Mouse (Mus musculus): Measurements from ENCODE around the gene Celf2. TPM values are rescaled to one million over a fixed set of nuclear protein-coding genes. Genes with fewer than 3 reads are reported as not detected.

Celf2 gene
- polyA plus RNA-seq, 1 experiment = 40.8 TPM

DNA sequence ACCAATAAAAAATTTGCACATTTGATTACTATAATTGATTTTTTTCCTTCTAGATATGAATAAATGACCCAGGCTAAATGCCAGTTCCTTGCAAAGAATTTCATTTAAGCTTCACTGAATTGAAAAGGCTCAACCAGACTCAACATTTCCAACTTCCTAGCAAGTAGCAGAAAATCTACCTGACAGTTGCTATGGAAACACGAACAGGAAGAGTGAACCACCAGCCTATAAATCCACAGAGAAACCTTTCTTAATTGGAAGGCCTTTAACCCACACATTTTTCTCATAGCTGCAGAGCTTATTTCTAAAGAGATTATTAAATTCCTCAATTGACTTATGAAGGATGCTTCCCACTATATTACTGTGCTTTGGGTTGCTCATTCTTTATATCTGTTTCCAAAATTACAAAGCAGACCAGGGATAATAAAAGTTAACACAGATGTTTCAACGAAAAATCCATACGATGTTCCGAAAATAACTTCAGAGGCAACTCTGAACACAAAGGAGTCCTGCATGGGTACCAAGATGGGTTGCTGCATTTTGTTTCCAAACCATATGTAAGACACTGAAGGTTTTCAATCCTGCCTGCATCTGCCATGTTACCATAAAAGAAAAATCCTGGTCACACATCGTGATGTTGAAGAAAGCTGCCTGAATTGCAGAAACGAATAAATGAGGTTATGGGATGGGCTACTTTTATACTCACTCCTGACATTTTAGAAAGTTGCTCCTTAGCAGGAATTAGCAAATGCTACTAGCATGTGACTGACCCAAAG, 22.0 kb upstream of the Celf2 start:
- H3K27ac ChIP-seq (ENCODE audit: insufficient read depth, low read length) = no peak overlapping the region
- no peak for DNase-seq (ENCODE audit: low read depth in 1 of 2, low spot score in 2 of 2)
- no peaks in the 10 kb centered on the region for H3K36me3 ChIP-seq (ENCODE audit: control insufficient read depth, insufficient read depth, low read length)
- H3K4me3 ChIP-seq (ENCODE audit: extremely low read depth, insufficient read depth, insufficient read length) = no peak overlapping the region
- no peaks in the 10 kb centered on the region for H3K27me3 ChIP-seq (ENCODE audit: control insufficient read depth, insufficient read depth, low read length)
- TF ChIP-seq POLR2A (IDR thresholded peaks at IDR 0.05; ENCODE audit: low read depth, low read length) = no peak
- TF ChIP-seq CTCF (IDR thresholded peaks at IDR 0.05; ENCODE audit: extremely low read depth, insufficient read depth, insufficient read length, insufficient replicate concordance) = no peak
- 83% methylated on average over 6 of the region's 6 CpGs for whole genome bisulfite sequencing
- no peaks in the 10 kb centered on the region for H3K4me1 ChIP-seq (ENCODE audit: control insufficient read depth, insufficient read depth, insufficient read length)

DNA sequence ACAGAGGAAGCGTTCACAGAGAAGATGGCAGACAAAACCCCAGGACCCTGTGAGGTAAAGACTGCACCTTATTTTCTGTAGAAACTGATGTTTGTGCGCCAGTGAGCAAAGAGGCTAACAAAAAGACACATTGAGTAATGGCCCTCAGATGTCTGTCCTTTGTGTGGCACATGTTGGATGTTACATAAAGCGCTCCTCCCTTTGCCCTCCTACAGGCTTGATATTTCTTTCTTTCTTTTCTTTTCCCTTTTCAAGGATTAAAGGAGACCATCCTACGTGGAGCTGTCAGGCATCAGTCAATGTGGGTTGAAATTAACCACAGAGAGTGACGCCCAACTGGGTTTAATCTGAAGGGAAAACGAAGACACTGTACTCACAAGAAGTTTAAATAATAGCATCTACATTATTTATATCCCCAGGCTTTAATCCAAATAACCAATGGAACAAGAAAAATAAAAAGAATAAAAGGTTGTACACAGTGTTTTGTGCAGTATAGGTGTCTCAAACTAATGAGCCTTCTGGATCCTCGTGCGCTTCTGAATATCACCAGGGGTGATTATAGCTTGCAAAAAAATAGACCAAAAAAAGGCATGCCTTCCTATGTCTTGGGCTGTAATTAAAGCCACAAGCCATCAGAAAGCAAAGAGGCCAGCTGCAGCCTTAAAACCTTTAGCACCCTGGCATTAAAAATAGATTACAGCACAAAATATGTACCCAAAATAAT, 21.3 kb upstream of the Celf2 start:
- TF ChIP-seq POLR2A (IDR thresholded peaks at IDR 0.05; ENCODE audit: low read depth, low read length) (no peak), CTCF (IDR thresholded peaks at IDR 0.05; ENCODE audit: extremely low read depth, insufficient read depth, insufficient read length, insufficient replicate concordance) (no peak)

GRCm38 (mm10) chr2:7529637-7530036, 20.3 kb upstream of the Celf2 start:
- no peak for DNase-seq (ENCODE audit: low read depth in 1 of 2, low spot score in 2 of 2)
- Histone ChIP-seq H3K36me3 (ENCODE audit: control insufficient read depth, insufficient read depth, low read length) (no peaks in the 10 kb centered on the region), H3K27ac (ENCODE audit: insufficient read depth, low read length) (no peak overlapping the region), H3K27me3 (ENCODE audit: control insufficient read depth, insufficient read depth, low read length) (no peaks in the 10 kb centered on the region), H3K4me3 (ENCODE audit: extremely low read depth, insufficient read depth, insufficient read length) (no peak overlapping the region), H3K4me1 (ENCODE audit: control insufficient read depth, insufficient read depth, insufficient read length) (no peaks in the 10 kb centered on the region)
- no peak for TF ChIP-seq CTCF (IDR thresholded peaks at IDR 0.05; ENCODE audit: extremely low read depth, insufficient read depth, insufficient read length, insufficient replicate concordance)
- WGBS = 72% methylated on average over 5 of the region's 5 CpGs

More for the DNA sequence above, 21.3 kb upstream of the Celf2 start:
- no peak for DNase-seq (ENCODE audit: low read depth in 1 of 2, low spot score in 2 of 2)
- 84% methylated on average over 8 of the region's 8 CpGs for WGBS
- H3K27ac ChIP-seq (ENCODE audit: insufficient read depth, low read length) = no peak overlapping the region
- no peak overlapping the region for H3K4me3 ChIP-seq (ENCODE audit: extremely low read depth, insufficient read depth, insufficient read length)
- no peaks in the 10 kb centered on the region for H3K36me3 ChIP-seq (ENCODE audit: control insufficient read depth, insufficient read depth, low read length)
- H3K4me1 ChIP-seq (ENCODE audit: control insufficient read depth, insufficient read depth, insufficient read length) = no peaks in the 10 kb centered on the region
- no peaks in the 10 kb centered on the region for H3K27me3 ChIP-seq (ENCODE audit: control insufficient read depth, insufficient read depth, low read length)

DNA sequence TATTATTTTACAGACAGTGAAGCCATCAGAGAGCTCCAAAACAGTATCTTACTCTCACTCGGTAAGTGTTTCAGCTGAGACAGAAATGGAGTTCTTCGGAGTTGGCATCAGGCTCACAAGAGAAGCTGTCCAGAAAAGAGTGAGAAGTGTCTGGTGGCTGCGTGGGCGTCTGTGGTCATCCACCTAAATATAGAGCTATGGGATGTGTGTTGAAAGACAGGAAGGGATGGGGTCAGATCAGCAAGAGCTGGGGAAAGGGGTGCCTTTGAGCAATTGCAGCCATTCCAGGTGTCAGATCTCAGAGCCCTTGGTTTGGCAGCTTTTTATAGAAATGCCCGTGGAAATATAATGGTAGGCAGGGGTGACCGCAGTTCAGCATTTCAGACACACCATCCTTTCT, 17.3 kb upstream of the Celf2 start:
- H3K27me3 ChIP-seq (ENCODE audit: control insufficient read depth, insufficient read depth, low read length) = no peaks in the 10 kb centered on the region
- no peaks in the 10 kb centered on the region for H3K36me3 ChIP-seq (ENCODE audit: control insufficient read depth, insufficient read depth, low read length)
- H3K27ac ChIP-seq (ENCODE audit: insufficient read depth, low read length) = no peak overlapping the region
- no peaks in the 10 kb centered on the region for H3K4me1 ChIP-seq (ENCODE audit: control insufficient read depth, insufficient read depth, insufficient read length)
- TF ChIP-seq POLR2A (IDR thresholded peaks at IDR 0.05; ENCODE audit: low read depth, low read length) (no peak), CTCF (IDR thresholded peaks at IDR 0.05; ENCODE audit: extremely low read depth, insufficient read depth, insufficient read length, insufficient replicate concordance) (no peak)
- H3K4me3 ChIP-seq (ENCODE audit: extremely low read depth, insufficient read depth, insufficient read length) = no peak overlapping the region
- DNase-seq (ENCODE audit: low read depth in 1 of 2, low spot score in 2 of 2) = no peak
- WGBS = 71% methylated on average over 6 of the region's 6 CpGs

- no peak for DNase-seq (ENCODE audit: low read depth in 1 of 2, low spot score in 2 of 2)
- Histone ChIP-seq H3K27ac (ENCODE audit: insufficient read depth, low read length) (no peak overlapping the region), H3K36me3 (ENCODE audit: control insufficient read depth, insufficient read depth, low read length) (no peaks in the 10 kb centered on the region), H3K27me3 (ENCODE audit: control insufficient read depth, insufficient read depth, low read length) (no peaks in the 10 kb centered on the region), H3K4me3 (ENCODE audit: extremely low read depth, insufficient read depth, insufficient read length) (no peak overlapping the region), H3K4me1 (ENCODE audit: control insufficient read depth, insufficient read depth, insufficient read length) (no peaks in the 10 kb centered on the region)
- no peak for TF ChIP-seq CTCF (IDR thresholded peaks at IDR 0.05; ENCODE audit: extremely low read depth, insufficient read depth, insufficient read length, insufficient replicate concordance)
- no peak for TF ChIP-seq POLR2A (IDR thresholded peaks at IDR 0.05; ENCODE audit: low read depth, low read length)
- 62% methylated on average over 1 of the region's 1 CpGs for WGBS
Observed at GRCm38 (mm10) chr2:7519473-7519872, 10.1 kb upstream of the Celf2 start.

GRCm38 (mm10) chr2:7493420-7493819, 15.9 kb downstream of the Celf2 start:
- Histone ChIP-seq H3K27me3 (ENCODE audit: control insufficient read depth, insufficient read depth, low read length) (no peaks in the 10 kb centered on the region), H3K4me1 (ENCODE audit: control insufficient read depth, insufficient read depth, insufficient read length) (no peaks in the 10 kb centered on the region), H3K4me3 (ENCODE audit: extremely low read depth, insufficient read depth, insufficient read length) (no peak overlapping the region), H3K36me3 (ENCODE audit: control insufficient read depth, insufficient read depth, low read length) (no peaks in the 10 kb centered on the region), H3K27ac (ENCODE audit: insufficient read depth, low read length) (no peak overlapping the region)
- TF ChIP-seq CTCF (IDR thresholded peaks at IDR 0.05; ENCODE audit: extremely low read depth, insufficient read depth, insufficient read length, insufficient replicate concordance) (no peak), POLR2A (IDR thresholded peaks at IDR 0.05; ENCODE audit: low read depth, low read length) (no peak)
- DNase-seq (ENCODE audit: low read depth in 1 of 2, low spot score in 2 of 2) = no peak

DNA sequence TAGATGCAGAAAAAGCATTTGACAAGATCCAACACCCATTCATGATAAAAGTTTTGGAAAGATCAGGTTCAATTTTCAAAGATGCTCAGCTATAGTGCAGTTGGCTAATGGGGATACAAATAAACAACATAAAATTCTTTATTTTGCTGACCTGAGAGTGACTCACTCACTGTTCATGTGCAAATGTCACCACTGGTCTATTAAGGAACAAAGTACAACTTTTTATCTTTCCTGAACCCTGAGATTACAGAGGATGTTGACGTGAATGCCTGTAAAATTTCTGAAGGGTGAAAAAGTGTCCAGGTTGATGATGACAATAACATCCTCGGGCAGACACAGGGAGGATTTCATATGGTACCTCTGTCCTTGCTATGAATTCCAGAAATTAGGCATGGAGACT, 24.4 kb downstream of the Celf2 start:
- DNase-seq (ENCODE audit: low read depth in 1 of 2, low spot score in 2 of 2) = no peak
- H3K36me3 ChIP-seq (ENCODE audit: control insufficient read depth, insufficient read depth, low read length) = no peaks in the 10 kb centered on the region
- no peak for TF ChIP-seq CTCF (IDR thresholded peaks at IDR 0.05; ENCODE audit: extremely low read depth, insufficient read depth, insufficient read length, insufficient replicate concordance)
- no peak for TF ChIP-seq POLR2A (IDR thresholded peaks at IDR 0.05; ENCODE audit: low read depth, low read length)
- H3K27me3 ChIP-seq (ENCODE audit: control insufficient read depth, insufficient read depth, low read length) = no peaks in the 10 kb centered on the region
- H3K4me3 ChIP-seq (ENCODE audit: extremely low read depth, insufficient read depth, insufficient read length) = no peak overlapping the region
- H3K27ac ChIP-seq (ENCODE audit: insufficient read depth, low read length) = no peak overlapping the region
- no peaks in the 10 kb centered on the region for H3K4me1 ChIP-seq (ENCODE audit: control insufficient read depth, insufficient read depth, insufficient read length)
- 60% methylated on average over 2 of the region's 2 CpGs for WGBS
